Mouse (Mus musculus): ENCODE data around the gene Asl. TPM values are rescaled to one million over a fixed set of nuclear protein-coding genes. Genes with fewer than 3 reads are reported as not detected.
"Not testable (repeated sequence)": the region's sequence is repeated elsewhere in the genome, so short reads cannot be mapped to it uniquely, and the experiment has no call there.

The Asl gene
- polyA plus RNA-seq, 1 experiment from 2014 or later = 27.3 TPM

GRCm38 (mm10) chr5:130041262-130041661 lies 12.2 kb upstream of the Asl start:
- TF ChIP-seq CTCF (IDR thresholded peaks at IDR 0.05) (no peak), EP300 (IDR thresholded peaks at IDR 0.05) (no peak)
- Histone ChIP-seq H3K4me1 (ENCODE audit: insufficient read depth, low read depth, low read length) (no peaks in the 10 kb centered on the region), H3K9me3 (ENCODE audit: low read length) (no peaks in the 10 kb centered on the region), H3K9ac (replicated peaks; ENCODE audit: low read depth) (no peak overlapping the region), H3K36me3 (ENCODE audit: insufficient read depth, low read length) (peaks cover 7% of the 10 kb centered on the region; the same call in 1 of the 2 replicates), H3K4me3 (ENCODE audit: low read depth, low read length) (no peak overlapping the region), H3K27me3 (replicated peaks; ENCODE audit: insufficient read depth, low read length) (no peaks in the 10 kb centered on the region), H3K4me2 (replicated peaks; ENCODE audit: low read depth, low read length) (no peak overlapping the region), H3K27ac (ENCODE audit: low read length) (no peak overlapping the region)
- WGBS = 82% methylated on average over 4 of the region's 4 CpGs
- DNase-seq (ENCODE audit: low spot score) = no peak
- ATAC-seq = no peak

DNA sequence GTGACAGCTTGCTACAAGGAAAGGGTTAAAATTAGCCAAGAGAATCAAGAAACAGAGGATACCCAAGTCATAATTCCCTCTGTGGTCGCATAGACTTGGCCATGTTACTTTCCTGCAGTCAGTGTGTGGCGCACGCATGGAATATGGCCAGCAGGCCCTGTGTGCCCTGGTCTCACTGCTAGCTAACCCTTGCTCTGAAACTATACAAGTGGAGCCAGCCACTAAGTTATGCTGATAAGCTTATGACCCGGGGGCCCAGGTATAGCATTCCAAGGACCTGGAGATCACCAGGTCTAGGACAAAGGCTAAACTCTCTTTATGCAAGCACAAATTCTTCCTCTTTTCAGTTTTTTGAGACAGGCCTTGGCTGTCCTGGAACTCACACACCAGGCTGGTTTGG lies 11.8 kb upstream of the Asl start:
- no peak for ATAC-seq

DNA sequence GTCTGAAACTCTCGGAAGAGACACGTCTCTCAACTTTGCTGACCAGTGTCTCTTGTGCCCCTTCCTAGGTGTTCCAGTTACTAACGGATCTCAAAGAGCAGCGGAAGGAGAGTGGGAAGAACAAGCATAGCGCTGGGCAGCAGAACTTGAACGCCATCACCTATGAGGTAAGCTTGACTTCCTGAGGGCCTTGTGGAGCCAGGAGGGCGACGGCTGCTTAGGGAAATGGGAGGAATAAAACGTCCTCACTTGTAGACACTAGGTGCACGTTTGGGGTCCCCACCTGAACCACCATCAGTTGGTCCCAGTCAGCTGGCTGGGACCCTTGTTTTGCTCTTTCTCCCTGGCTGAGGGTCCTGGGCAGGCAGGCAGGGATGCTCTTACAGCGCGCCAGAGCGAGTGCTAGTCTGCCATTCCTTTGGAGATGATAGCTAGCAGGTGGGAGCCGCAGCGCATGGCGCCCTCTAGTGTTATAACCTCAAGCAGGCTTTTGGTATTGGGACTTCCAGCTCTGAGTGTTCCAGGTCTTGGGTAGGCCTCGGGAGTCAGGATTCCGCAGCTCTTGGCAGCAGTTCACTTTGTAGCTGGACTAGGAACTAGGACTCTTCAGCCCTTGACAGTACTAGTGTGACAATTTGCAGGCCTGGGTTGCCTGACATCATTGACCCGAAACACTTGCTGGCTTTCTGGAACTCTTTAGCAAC lies 8.9 kb upstream of the Asl start:
- H3K4me1 ChIP-seq (ENCODE audit: insufficient read depth, low read depth, low read length) = no peaks in the 10 kb centered on the region

More for the DNA sequence above, 11.8 kb upstream of the Asl start:
- Histone ChIP-seq H3K4me1 (ENCODE audit: insufficient read depth, low read depth, low read length) (no peaks in the 10 kb centered on the region), H3K4me3 (ENCODE audit: low read depth, low read length) (no peak overlapping the region), H3K27me3 (replicated peaks; ENCODE audit: insufficient read depth, low read length) (no peaks in the 10 kb centered on the region), H3K9ac (replicated peaks; ENCODE audit: low read depth) (no peak overlapping the region), H3K4me2 (replicated peaks; ENCODE audit: low read depth, low read length) (no peak overlapping the region), H3K27ac (ENCODE audit: low read length) (no peak overlapping the region), H3K9me3 (ENCODE audit: low read length) (no peaks in the 10 kb centered on the region), H3K36me3 (ENCODE audit: insufficient read depth, low read length) (peaks cover 7% of the 10 kb centered on the region; the same call in 1 of the 2 replicates)
- TF ChIP-seq CTCF (IDR thresholded peaks at IDR 0.05) = no peak
- TF ChIP-seq EP300 (IDR thresholded peaks at IDR 0.05) = no peak
- DNase-seq (ENCODE audit: low spot score) = no peak
- 93% methylated on average over 4 of the region's 4 CpGs for WGBS

GRCm38 (mm10) chr5:130036300-130036699 lies 7.3 kb upstream of the Asl start:
- H3K4me1 ChIP-seq (ENCODE audit: insufficient read depth, low read depth, low read length); H3K9ac ChIP-seq (replicated peaks; ENCODE audit: low read depth); H3K27me3 ChIP-seq (replicated peaks; ENCODE audit: insufficient read depth, low read length); DNase-seq (ENCODE audit: low spot score); ATAC-seq; H3K9me3 ChIP-seq (ENCODE audit: low read length); H3K36me3 ChIP-seq (ENCODE audit: insufficient read depth, low read length); H3K27ac ChIP-seq (ENCODE audit: low read length); H3K4me2 ChIP-seq (replicated peaks; ENCODE audit: low read depth, low read length); H3K4me3 ChIP-seq (ENCODE audit: low read depth, low read length): not testable (repeated sequence)
- 74% methylated on average over 2 of the region's 2 CpGs for WGBS
- peak; percentile 47 for TF ChIP-seq CTCF (IDR thresholded peaks at IDR 0.05)

More for the DNA sequence above, 8.9 kb upstream of the Asl start:
- DNase-seq (ENCODE audit: low spot score) (peak; percentile 67), ATAC-seq (peak; percentile 40; the same call in 1 of the 2 replicates)
- no peaks in the 10 kb centered on the region for H3K9me3 ChIP-seq (ENCODE audit: low read length)
- 62% methylated on average over 19 of the region's 19 CpGs for WGBS
- H3K36me3 ChIP-seq (ENCODE audit: insufficient read depth, low read length) = peaks cover 7% of the 10 kb centered on the region; the same call in 1 of the 2 replicates
- no peak overlapping the region for H3K27ac ChIP-seq (ENCODE audit: low read length)
- H3K4me2 ChIP-seq (replicated peaks; ENCODE audit: low read depth, low read length) = no peak overlapping the region
- H3K4me3 ChIP-seq (ENCODE audit: low read depth, low read length) = no peak overlapping the region
- TF ChIP-seq EP300 (IDR thresholded peaks at IDR 0.05) (no peak), CTCF (IDR thresholded peaks at IDR 0.05) (peak; percentile 85)
- no peaks in the 10 kb centered on the region for H3K27me3 ChIP-seq (replicated peaks; ENCODE audit: insufficient read depth, low read length)
- no peak overlapping the region for H3K9ac ChIP-seq (replicated peaks; ENCODE audit: low read depth)

DNA sequence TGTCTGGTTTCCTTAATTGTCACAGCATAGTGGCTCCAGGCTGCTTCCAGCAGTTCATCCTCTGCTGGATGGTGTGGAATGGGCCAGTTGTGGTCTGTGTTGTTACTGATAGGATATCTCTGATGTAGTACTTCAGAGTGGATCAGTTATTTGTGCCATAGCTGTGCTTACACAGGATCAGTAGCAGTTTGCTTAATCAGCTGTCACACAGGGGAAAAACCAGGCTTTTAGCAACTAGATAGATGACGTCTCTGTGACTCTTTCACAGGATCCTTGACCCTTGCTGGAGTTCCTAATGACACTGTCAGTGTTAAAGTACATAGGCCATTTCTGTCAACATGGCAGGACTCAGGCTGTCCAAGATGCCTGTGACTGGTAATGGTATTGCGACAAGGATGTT lies 4.8 kb upstream of the Asl start:
- no peak for TF ChIP-seq CTCF (IDR thresholded peaks at IDR 0.05)
- no peak for TF ChIP-seq EP300 (IDR thresholded peaks at IDR 0.05)
- 60% methylated on average over 2 of the region's 2 CpGs for WGBS
- no peaks in the 10 kb centered on the region for H3K9me3 ChIP-seq (ENCODE audit: low read length)
- DNase-seq (ENCODE audit: low spot score) = no peak
- no peak overlapping the region for H3K27ac ChIP-seq (ENCODE audit: low read length)
- no peak overlapping the region for H3K9ac ChIP-seq (replicated peaks; ENCODE audit: low read depth)
- no peak overlapping the region for H3K4me2 ChIP-seq (replicated peaks; ENCODE audit: low read depth, low read length)
- no peak for ATAC-seq
- H3K4me3 ChIP-seq (ENCODE audit: low read depth, low read length) = no peak overlapping the region
- H3K36me3 ChIP-seq (ENCODE audit: insufficient read depth, low read length) = no peaks in the 10 kb centered on the region
- H3K27me3 ChIP-seq (replicated peaks; ENCODE audit: insufficient read depth, low read length) = no peaks in the 10 kb centered on the region
- H3K4me1 ChIP-seq (ENCODE audit: insufficient read depth, low read depth, low read length) = no peaks in the 10 kb centered on the region

DNA sequence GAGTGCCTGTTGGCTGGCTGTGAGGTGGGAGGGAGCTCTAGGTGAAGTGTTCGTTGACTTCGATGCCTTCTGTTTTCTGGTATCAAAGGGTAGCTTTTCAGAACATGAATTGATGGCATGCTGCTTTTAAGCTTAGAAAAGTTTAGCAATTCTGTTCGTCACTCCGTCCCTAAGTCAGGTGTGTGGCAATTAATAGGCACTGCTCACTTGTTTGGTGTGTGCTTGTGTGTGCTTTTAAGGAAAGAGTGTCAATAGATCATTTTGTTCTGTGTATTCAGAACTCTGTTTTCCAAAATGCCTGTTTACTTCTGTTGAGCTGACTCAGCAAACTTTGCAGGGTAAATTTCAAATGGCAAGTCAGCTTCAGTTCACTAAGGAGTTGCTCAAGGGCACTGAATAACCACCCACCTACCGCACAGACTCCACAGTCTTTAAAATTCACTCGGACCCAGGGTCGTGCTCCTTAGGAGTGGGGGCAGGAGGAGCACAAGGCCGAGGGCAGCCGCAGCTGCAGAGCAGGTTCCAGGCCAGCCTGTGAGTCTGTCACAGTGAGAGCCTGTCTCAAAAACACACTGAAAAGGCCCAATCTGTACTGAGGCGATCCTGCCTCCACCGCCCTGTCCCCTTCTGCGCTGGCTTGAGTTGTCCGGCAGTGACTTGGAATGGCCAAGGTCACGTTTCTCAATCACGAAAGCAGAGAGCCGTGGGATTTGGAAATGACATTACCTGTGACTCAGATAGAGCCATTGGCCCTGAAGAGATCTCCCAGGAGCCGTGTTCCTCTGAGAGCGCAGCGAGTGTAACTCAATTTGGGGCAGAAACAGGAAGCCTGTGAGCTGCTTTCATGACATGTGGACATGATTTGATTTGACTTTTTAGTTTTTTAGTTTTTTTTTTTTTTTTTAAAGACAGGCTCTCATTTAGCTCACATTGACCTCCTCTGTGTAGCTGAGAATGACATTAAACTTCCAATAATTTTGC lies 2.7 kb upstream of the Asl start:
- Histone ChIP-seq H3K4me2 (replicated peaks; ENCODE audit: low read depth, low read length) (no peak overlapping the region), H3K9ac (replicated peaks; ENCODE audit: low read depth) (no peak overlapping the region), H3K4me3 (ENCODE audit: low read depth, low read length) (no peak overlapping the region), H3K9me3 (ENCODE audit: low read length) (no peaks in the 10 kb centered on the region), H3K4me1 (ENCODE audit: insufficient read depth, low read depth, low read length) (no peaks in the 10 kb centered on the region), H3K27ac (ENCODE audit: low read length) (no peak overlapping the region), H3K36me3 (ENCODE audit: insufficient read depth, low read length) (no peaks in the 10 kb centered on the region), H3K27me3 (replicated peaks; ENCODE audit: insufficient read depth, low read length) (no peaks in the 10 kb centered on the region)
- TF ChIP-seq EP300 (IDR thresholded peaks at IDR 0.05) = no peak
- no peak for TF ChIP-seq CTCF (IDR thresholded peaks at IDR 0.05)
- 90% methylated on average over 19 of the region's 19 CpGs for WGBS
- DNase-seq (ENCODE audit: low spot score) (no peak), ATAC-seq (no peak)
